Mouse (Mus musculus): Measurements from ENCODE around the gene BC025446.

GRCm38 (mm10) chr15:75270691-75271362, 54.7 kb downstream of the BC025446 start:
- TF ChIP-seq POLR2A (IDR thresholded peaks at IDR 0.05; ENCODE audit: insufficient read length, low read depth) (no peak), MAX (IDR thresholded peaks at IDR 0.05; ENCODE audit: low read depth) (no peak), CEBPB (IDR thresholded peaks at IDR 0.05; ENCODE audit: insufficient read depth, poor library complexity, severe bottlenecking) (no peak), USF1 (IDR thresholded peaks at IDR 0.05; ENCODE audit: low read depth) (no peak), MYOD1 (IDR thresholded peaks at IDR 0.05; ENCODE audit: control insufficient read depth in 1 of 3, insufficient read length in 2 of 3, low read depth in 2 of 3) (no peak)

Data from myocyte (in vitro differentiated cells).